Mouse (Mus musculus): ENCODE measurements around the gene Ckap5. TPM values are rescaled to one million over a fixed set of nuclear protein-coding genes. Genes with fewer than 3 reads are reported as not detected.

The Ckap5 gene
- polyA plus RNA-seq, 1 experiment from 2014 or later: 124 TPM

- no peaks in the 10 kb centered on the region for H3K9me3 ChIP-seq
- WGBS: 89% methylated on average over 18 of the region's 18 CpGs
- no peak overlapping the region for H3K4me2 ChIP-seq (replicated peaks)
- no peak overlapping the region for H3K9ac ChIP-seq
- H3K27me3 ChIP-seq: no peaks in the 10 kb centered on the region
- H3K4me1 ChIP-seq: no peaks in the 10 kb centered on the region
- no peaks in the 10 kb centered on the region for H3K36me3 ChIP-seq
- no peak overlapping the region for H3K27ac ChIP-seq
- H3K4me3 ChIP-seq: no peak overlapping the region
- no peak for ATAC-seq (ENCODE audit: insufficient number of reproducible peaks, insufficient read depth, low FRiP score, low TSS enrichment)
These were observed 103.1 kb downstream of the Ckap5 start for GRCm38 (mm10) chr2:91629682-91630081.

GRCm38 (mm10) chr2:91630384-91630783, 103.8 kb downstream of the Ckap5 start:
- WGBS: 88% methylated on average over 12 of the region's 12 CpGs
- no peaks in the 10 kb centered on the region for H3K4me1 ChIP-seq

GRCm38 (mm10) chr2:91631826-91632225, 105.3 kb downstream of the Ckap5 start:
- 78% methylated on average over 5 of the region's 5 CpGs for WGBS

More at GRCm38 (mm10) chr2:91630384-91630783, 103.8 kb downstream of the Ckap5 start:
- Histone ChIP-seq H3K4me3 (no peak overlapping the region), H3K9ac (no peak overlapping the region), H3K9me3 (no peaks in the 10 kb centered on the region), H3K36me3 (no peaks in the 10 kb centered on the region), H3K27me3 (no peaks in the 10 kb centered on the region), H3K4me2 (replicated peaks) (no peak overlapping the region), H3K27ac (no peak overlapping the region)
- no peak for ATAC-seq (ENCODE audit: insufficient number of reproducible peaks, insufficient read depth, low FRiP score, low TSS enrichment)

GRCm38 (mm10) chr2:91632316-91632715, 105.8 kb downstream of the Ckap5 start:
- Histone ChIP-seq H3K4me3 (no peak overlapping the region), H3K9ac (no peak overlapping the region), H3K4me1 (no peaks in the 10 kb centered on the region), H3K27me3 (no peaks in the 10 kb centered on the region), H3K27ac (no peak overlapping the region), H3K9me3 (no peaks in the 10 kb centered on the region), H3K36me3 (no peaks in the 10 kb centered on the region), H3K4me2 (replicated peaks) (no peak overlapping the region)
- no peak for ATAC-seq (ENCODE audit: insufficient number of reproducible peaks, insufficient read depth, low FRiP score, low TSS enrichment)
- WGBS: 88% methylated on average over 5 of the region's 5 CpGs

More at GRCm38 (mm10) chr2:91631826-91632225, 105.3 kb downstream of the Ckap5 start:
- Histone ChIP-seq H3K36me3 (no peaks in the 10 kb centered on the region), H3K9me3 (no peaks in the 10 kb centered on the region), H3K4me2 (replicated peaks) (no peak overlapping the region), H3K4me1 (no peaks in the 10 kb centered on the region), H3K27ac (no peak overlapping the region), H3K9ac (no peak overlapping the region), H3K4me3 (no peak overlapping the region), H3K27me3 (no peaks in the 10 kb centered on the region)
- ATAC-seq (ENCODE audit: insufficient number of reproducible peaks, insufficient read depth, low FRiP score, low TSS enrichment): no peak

- no peak for ATAC-seq (ENCODE audit: insufficient number of reproducible peaks, insufficient read depth, low FRiP score, low TSS enrichment)
- Histone ChIP-seq H3K9me3 (no peaks in the 10 kb centered on the region), H3K4me1 (no peaks in the 10 kb centered on the region)
These were observed 106.9 kb downstream of the Ckap5 start for GRCm38 (mm10) chr2:91633334-91633977.

GRCm38 (mm10) chr2:91634841-91635240, 108.3 kb downstream of the Ckap5 start:
- Histone ChIP-seq H3K36me3 (no peaks in the 10 kb centered on the region), H3K27ac (no peak overlapping the region), H3K27me3 (no peaks in the 10 kb centered on the region), H3K4me2 (replicated peaks) (no peak overlapping the region), H3K9me3 (no peaks in the 10 kb centered on the region), H3K4me3 (no peak overlapping the region), H3K4me1 (no peaks in the 10 kb centered on the region), H3K9ac (no peak overlapping the region)
- no peak for ATAC-seq (ENCODE audit: insufficient number of reproducible peaks, insufficient read depth, low FRiP score, low TSS enrichment)
- WGBS: 82% methylated on average over 9 of the region's 9 CpGs

More at GRCm38 (mm10) chr2:91633334-91633977, 106.9 kb downstream of the Ckap5 start:
- Histone ChIP-seq H3K9ac (no peak overlapping the region), H3K4me3 (no peak overlapping the region), H3K27me3 (no peaks in the 10 kb centered on the region), H3K4me2 (replicated peaks) (no peak overlapping the region), H3K27ac (no peak overlapping the region), H3K36me3 (no peaks in the 10 kb centered on the region)
- 80% methylated on average over 12 of the region's 12 CpGs for WGBS

- ATAC-seq (ENCODE audit: insufficient number of reproducible peaks, insufficient read depth, low FRiP score, low TSS enrichment): no peak
- Histone ChIP-seq H3K27me3 (no peaks in the 10 kb centered on the region), H3K4me1 (no peaks in the 10 kb centered on the region), H3K27ac (no peak overlapping the region), H3K9me3 (no peaks in the 10 kb centered on the region), H3K9ac (no peak overlapping the region), H3K36me3 (no peaks in the 10 kb centered on the region), H3K4me2 (replicated peaks) (no peak overlapping the region), H3K4me3 (no peak overlapping the region)
- WGBS: 87% methylated on average over 11 of the region's 11 CpGs
These were observed 108.9 kb downstream of the Ckap5 start for GRCm38 (mm10) chr2:91635486-91635885.

- H3K9me3 ChIP-seq: no peaks in the 10 kb centered on the region
- no peak for ATAC-seq (ENCODE audit: insufficient number of reproducible peaks, insufficient read depth, low FRiP score, low TSS enrichment)
- no peaks in the 10 kb centered on the region for H3K27me3 ChIP-seq
- H3K27ac ChIP-seq: no peak within 1 kb of the TSS
- no peaks in the 10 kb centered on the region for H3K36me3 ChIP-seq
- H3K4me3 ChIP-seq: no peak within 1 kb of the TSS
- 92% methylated on average over 8 of the region's 8 CpGs for WGBS
- H3K4me1 ChIP-seq: no peaks in the 10 kb centered on the region
- H3K4me2 ChIP-seq (replicated peaks): no peak within 1 kb of the TSS
- no peak within 1 kb of the TSS for H3K9ac ChIP-seq
These were observed 109.7 kb downstream of the Ckap5 start, which contains the start of gene F2 for GRCm38 (mm10) chr2:91636229-91636628. F2 (minus strand) TSS chr2:91636414.

GRCm38 (mm10) chr2:91636727-91637338, 110.3 kb downstream of the Ckap5 start:
- Histone ChIP-seq H3K9ac (no peak overlapping the region), H3K27ac (no peak overlapping the region), H3K9me3 (no peaks in the 10 kb centered on the region), H3K4me2 (replicated peaks) (no peak overlapping the region), H3K27me3 (no peaks in the 10 kb centered on the region), H3K4me1 (no peaks in the 10 kb centered on the region), H3K4me3 (no peak overlapping the region), H3K36me3 (0 out of 2 replicates have a peak, but pooled peaks cover 2% of the 10 kb centered on the region)
- 85% methylated on average over 5 of the region's 5 CpGs for WGBS
- ATAC-seq (ENCODE audit: insufficient number of reproducible peaks, insufficient read depth, low FRiP score, low TSS enrichment): no peak

- no peak overlapping the region for H3K4me3 ChIP-seq
- no peaks in the 10 kb centered on the region for H3K27me3 ChIP-seq
- no peak overlapping the region for H3K4me2 ChIP-seq (replicated peaks)
- no peaks in the 10 kb centered on the region for H3K9me3 ChIP-seq
- ATAC-seq (ENCODE audit: insufficient number of reproducible peaks, insufficient read depth, low FRiP score, low TSS enrichment): no peak
- H3K27ac ChIP-seq: no peak overlapping the region
- no peaks in the 10 kb centered on the region for H3K4me1 ChIP-seq
- H3K36me3 ChIP-seq: peaks cover 19% of the 10 kb centered on the region
- no peak overlapping the region for H3K9ac ChIP-seq
- WGBS: 69% methylated on average over 6 of the region's 6 CpGs
These were observed 112.4 kb downstream of the Ckap5 start for GRCm38 (mm10) chr2:91638931-91639330.

- Histone ChIP-seq H3K36me3 (peaks cover 59% of the 10 kb centered on the region), H3K27ac (no peak overlapping the region), H3K9ac (no peak overlapping the region), H3K4me3 (no peak overlapping the region), H3K4me2 (replicated peaks) (no peak overlapping the region), H3K27me3 (no peaks in the 10 kb centered on the region), H3K4me1 (no peaks in the 10 kb centered on the region), H3K9me3 (no peaks in the 10 kb centered on the region)
- 93% methylated on average over 2 of the region's 2 CpGs for WGBS
- ATAC-seq (ENCODE audit: insufficient number of reproducible peaks, insufficient read depth, low FRiP score, low TSS enrichment): no peak
These were observed 116.4 kb downstream of the Ckap5 start for GRCm38 (mm10) chr2:91642825-91643415.

- H3K4me2 ChIP-seq (replicated peaks): no peak overlapping the region
- WGBS: 94% methylated on average over 11 of the region's 11 CpGs
- H3K27me3 ChIP-seq: no peaks in the 10 kb centered on the region
- H3K9me3 ChIP-seq: no peaks in the 10 kb centered on the region
- no peak overlapping the region for H3K4me3 ChIP-seq
- peaks cover 7% of the 10 kb centered on the region for H3K4me1 ChIP-seq
- H3K9ac ChIP-seq: no peak overlapping the region
- H3K27ac ChIP-seq: no peak overlapping the region
- H3K36me3 ChIP-seq: peaks cover 60% of the 10 kb centered on the region
- ATAC-seq (ENCODE audit: insufficient number of reproducible peaks, insufficient read depth, low FRiP score, low TSS enrichment): no peak
These were observed 117.5 kb downstream of the Ckap5 start for GRCm38 (mm10) chr2:91644021-91644420.
